Mouse (Mus musculus) liver, postnatal 0 days (tissue): ENCODE data around the gene Tnip1.

Source experiments
- CTCF ChIP-seq: sonication (generic); IDR thresholded peaks from 2 replicates; pipeline ENCODE4 v1.5.1; 2016; ENCODE audit warnings: antibody characterized with exemption, low read depth
- EP300 ChIP-seq: IDR thresholded peaks from 2 replicates; pipeline ENCODE4 v1.6.1; 2016; ENCODE audit warnings: antibody characterized with exemption, low read depth, mild to moderate bottlenecking

DNA sequence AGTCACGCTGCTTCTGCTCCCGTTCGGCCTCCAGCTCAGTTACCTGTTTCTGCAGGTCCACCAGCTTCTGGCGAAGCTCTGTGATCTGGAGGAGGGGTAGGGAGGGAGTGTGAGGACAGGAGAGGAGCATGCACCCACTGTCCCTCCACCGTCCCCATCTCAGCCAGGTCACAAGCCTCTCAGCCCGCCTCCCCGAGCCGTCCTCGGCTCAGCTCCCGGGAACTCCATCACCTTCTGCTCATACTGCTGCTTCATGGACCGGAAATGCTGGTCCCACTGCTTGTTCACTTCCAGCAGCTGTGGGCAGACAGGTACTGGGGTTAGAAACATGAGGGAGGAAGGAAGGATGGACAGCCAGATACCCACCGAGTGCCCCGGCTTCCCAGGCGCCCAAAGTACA, 38.6 kb downstream of the Tnip1 start:
- TF ChIP-seq CTCF (no peak), EP300 (no peak)
